Mouse (Mus musculus): ENCODE results near the gene Pprc1.

Pprc1 gene

DNA sequence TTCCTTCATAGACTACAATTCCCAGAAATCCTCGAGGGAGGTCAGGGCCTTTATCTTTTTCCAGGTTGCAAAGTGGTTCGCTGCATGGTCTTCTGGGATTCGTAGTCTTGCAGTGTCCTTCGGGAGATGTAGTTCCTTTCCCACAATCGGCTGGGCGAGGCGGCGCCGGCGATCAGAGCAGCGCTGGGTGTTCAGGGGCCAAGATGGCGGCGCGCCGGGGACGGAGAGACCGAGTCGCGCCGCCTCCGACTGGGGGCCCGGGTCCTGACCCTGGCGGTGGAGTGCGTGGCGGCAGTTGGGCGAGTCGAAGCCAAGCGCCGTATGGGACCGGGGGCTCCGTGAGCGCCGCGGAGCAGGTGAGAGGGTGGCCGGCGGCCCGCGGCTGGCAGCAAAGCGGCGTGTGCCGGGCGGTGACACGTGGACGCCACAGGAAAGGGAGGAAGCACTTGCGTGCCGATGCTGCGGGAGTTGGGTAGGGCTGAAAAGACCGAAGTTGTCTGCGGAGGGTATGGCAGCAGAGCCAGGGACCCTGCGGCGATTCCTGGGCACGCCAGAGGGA lies 11.8 kb downstream of the Pprc1 start:
- DNase-seq (ENCODE audit: low spot score in 2 of 2): peak; percentile 86 to 94

DNA sequence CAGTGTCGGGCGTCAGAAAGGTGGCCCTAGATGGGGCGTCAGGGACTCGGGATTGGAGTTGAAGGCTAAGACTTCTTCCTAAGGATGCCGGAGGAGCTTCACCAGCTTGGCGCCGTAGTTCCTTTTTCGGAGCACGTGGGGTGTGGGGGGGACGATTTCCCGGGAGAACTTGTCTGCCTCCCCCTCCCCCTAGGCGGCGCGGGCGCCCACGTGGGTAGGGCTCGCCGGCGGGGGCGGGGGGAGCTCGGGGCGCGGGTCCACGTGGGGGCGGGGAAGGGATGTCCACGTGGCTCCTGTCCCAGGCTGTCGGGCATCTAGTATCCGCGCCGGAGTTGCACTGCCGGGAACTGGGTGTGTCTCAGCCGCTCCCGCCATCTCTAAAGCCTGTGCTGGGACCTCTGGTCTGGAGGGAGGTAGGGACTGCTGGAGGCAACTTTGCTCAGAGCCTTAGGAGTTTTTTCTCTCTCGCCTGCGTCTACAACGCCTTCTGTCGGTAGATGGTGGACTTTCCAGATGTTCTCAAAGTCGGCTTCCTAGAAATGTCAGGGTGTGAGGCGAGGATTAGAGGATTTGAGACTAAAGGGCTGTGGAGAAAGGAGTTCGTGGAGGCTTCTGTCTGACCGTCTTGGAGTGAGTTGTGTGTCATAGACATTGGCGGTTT lies 12.4 kb downstream of the Pprc1 start:
- DNase-seq (ENCODE audit: low spot score in 2 of 2): peak; percentile 68 to 73

DNA sequence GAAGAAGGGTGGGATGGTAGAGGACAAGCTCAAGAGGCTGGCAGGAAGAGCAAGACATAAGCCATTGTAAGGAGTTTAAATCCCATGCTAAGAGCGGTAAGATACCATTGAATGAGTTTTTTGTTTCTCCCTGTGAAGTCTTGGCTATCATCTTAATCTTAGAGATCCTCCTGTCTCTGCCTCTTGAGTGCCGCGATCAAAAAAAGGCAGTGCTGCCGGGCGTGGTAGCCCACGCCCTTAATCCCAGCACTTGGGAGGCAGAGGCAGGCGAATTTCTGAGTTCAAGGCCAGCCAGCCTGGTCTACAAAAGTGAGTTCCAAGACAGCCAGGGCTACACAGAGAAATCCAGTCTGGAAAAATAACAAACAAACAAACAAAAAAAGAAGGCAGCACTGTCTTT lies 13.8 kb downstream of the Pprc1 start:
- DNase-seq (ENCODE audit: low spot score in 2 of 2): no peak

DNA sequence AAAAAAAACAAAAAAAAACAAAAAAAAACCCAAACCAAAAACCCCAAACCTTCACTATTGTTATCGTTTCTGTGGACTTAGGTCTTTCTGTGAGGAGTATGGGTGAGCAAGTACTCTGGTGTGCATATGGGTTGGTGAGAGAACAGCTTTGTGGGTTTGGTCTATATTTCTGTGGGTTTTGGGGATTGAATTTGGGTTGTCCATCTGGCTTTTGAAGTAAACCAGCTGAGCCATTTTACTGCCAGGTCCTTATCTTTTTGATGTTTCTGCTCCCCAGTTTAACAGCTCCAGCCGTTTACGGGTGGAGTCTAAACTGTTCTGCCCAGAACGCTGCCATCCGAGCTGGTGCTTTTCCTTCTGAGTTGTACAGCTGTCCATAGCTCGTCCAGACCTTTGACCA lies 16.2 kb downstream of the Pprc1 start:
- peak in 1 of 2 experiments; percentile 45 for DNase-seq (ENCODE audit: low spot score in 2 of 2)

DNA sequence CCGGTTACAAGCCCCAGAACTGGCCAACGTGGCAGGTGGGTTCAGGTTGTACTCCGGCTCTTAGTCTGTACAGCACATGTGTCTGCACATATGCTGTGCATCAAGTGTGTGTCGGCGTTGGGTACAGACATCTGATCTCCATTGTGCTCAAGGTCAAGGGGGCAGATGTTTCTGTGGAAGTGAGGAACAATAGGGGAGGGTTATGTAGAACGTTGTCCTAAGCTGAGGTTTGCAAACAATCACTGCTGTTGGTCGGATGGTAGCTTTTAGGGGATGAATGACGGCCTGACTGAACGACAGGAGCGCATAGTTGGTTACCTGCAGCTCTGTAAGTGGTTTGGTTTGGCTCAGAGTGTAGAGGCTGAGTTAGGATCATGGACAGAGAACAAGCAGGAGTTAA lies 23.4 kb downstream of the Pprc1 start:
- no peak for DNase-seq (ENCODE audit: low spot score in 2 of 2)

DNA sequence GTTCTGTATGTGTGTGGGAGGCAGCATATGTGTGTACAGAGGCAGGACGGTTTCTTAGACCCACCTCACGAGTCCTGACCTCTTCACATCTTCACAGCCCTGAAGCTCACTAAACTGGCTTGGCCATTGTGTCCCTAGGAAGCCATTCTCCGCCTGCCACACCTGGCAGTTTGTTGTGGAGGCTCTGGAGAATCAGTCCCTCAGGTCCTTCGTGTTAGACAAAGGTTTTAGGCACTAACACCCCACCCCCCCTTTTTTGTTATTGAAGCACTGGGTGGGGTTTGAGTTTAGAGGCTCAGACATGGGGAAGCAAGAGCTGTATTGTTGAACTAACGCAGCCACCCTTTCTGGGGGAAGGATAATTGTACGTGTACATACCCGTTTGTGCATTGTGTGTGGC lies 28.6 kb downstream of the Pprc1 start:
- DNase-seq (ENCODE audit: low spot score in 2 of 2): no peak

DNA sequence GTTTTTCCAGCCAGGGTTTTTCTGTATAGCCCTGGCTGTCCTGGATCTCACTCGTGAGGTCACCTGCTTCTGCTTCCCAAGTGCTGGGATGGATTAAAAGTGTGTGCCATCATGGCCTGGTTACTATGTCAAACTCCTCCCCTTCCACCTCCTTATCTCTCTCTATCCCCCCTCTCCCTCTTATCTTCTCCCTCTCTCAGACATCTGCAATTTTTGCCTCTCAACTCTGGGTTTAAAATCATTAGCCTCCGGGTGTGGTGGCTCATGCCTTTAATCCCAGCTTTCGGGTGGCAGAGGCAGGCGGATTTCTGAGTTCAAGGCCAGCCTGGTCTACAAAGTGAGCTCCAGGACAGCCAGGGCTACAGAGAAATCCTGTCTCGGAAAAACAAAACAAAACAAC lies 29.6 kb downstream of the Pprc1 start:
- DNase-seq (ENCODE audit: low spot score in 2 of 2): no peak

DNA sequence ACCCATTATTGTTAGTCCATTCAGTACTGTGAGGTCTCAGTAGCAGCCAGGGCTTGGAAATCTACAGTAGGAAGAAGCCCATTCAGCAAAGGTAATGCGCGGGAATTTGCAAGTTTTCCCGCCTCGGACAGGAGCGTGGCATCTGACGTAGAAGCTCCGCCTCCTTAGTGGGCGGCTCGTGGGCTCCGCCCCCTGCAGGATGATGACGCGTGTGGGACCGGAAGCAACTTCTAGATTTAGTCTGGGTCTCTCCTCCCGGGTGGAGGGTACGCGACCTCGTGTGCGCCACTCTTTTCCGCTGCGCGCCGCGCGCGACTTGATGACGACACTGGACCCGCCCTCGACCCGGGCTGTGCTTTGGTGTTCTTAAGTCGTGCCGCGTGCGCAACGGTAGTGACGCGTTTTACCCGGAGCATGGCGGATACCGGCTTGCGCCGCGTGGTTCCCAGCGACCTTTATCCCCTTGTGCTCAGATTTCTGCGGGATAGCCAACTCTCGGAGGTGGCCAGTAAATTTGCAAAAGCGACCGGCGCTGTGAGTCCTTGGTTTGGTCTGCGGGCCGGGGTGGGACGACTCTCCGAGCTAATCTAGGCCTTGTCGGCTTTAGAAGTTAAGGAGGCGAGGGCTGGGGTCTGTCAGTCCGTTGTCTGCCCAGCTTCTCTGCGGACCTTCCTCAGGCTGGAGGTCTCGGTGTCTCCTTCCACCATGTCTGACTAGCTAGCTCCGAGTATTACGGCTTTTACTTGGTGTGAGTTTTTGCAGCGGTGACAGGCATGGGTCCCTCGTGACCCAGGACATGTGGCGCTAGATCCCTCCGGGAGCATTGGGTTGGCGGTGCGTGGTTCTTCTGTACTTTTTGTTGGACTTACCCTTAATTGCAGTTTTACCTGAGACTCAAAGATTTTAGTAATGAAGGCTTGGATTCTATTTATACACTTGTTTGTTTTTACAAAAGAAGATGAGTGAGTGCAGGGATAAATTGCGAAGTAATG lies 31.2 kb downstream of the Pprc1 start, which contains the start of gene Nolc1:
TSS of gene Nolc1 (plus strand) at position 248 of the 992 bp plus-strand sequence.
- peak; percentile 94 to 99 for DNase-seq (ENCODE audit: low spot score in 2 of 2)

DNA sequence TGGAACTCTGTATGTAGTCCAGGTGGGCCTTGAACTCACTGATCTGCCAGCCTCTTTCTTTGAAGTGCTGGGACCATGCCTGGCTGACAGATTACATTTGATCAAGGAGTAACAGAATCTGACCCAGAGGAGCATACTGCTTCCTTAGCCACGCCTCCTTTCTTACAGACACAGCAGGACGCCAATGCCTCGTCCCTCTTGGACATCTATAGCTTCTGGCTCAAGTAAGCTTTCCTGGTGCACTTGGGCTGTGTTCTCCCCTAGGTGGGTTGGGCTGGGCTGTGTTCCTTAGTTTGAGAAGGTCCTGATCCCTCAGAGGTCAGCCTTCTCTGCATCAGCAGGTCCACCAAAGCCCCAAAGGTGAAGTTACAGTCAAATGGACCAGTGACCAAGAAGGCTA lies 33.8 kb downstream of the Pprc1 start:
- DNase-seq (ENCODE audit: low spot score in 2 of 2): no peak

DNA sequence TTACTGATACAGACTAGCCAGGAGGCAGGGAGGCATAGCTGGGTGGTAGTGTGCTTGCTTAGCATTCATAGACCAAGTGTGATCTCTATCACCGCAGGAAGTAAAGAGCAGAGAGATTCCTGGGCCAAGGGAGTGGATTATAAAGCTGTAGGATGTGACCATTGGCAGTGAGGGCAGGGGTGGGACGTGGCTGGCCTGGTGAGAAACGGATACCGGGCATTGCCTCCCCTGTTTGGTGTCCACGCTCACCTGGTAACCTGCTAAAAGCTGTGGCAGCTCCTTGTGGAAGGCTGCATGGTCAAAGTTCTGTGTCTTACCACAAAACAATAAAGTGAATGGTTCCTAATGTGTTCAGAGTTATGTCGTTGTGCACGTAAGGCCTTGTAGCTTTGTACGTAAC lies 40.5 kb downstream of the Pprc1 start:
- no peak for DNase-seq (ENCODE audit: low spot score in 2 of 2)

DNA sequence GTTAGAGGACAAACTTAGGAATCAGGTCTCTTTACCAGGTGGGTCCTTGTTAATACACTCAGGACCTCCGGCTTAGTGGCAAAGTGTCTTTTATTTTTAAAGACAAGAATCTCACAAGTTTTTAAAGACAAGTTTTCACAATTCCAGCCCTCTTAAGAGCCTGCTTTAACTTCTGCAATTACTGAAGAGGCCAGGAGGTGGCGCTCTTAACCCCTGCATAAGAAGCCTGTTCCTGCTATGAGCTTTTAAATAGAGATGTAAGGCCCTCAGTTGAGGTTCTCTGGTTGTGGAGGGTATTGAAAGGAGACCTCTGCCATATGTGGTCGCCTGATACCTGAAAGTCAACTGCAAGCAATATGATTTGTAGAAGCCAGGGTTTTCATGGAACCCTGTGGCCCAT lies 41.7 kb downstream of the Pprc1 start:
- peak; percentile 42 to 78 for DNase-seq (ENCODE audit: low spot score in 2 of 2)

DNA sequence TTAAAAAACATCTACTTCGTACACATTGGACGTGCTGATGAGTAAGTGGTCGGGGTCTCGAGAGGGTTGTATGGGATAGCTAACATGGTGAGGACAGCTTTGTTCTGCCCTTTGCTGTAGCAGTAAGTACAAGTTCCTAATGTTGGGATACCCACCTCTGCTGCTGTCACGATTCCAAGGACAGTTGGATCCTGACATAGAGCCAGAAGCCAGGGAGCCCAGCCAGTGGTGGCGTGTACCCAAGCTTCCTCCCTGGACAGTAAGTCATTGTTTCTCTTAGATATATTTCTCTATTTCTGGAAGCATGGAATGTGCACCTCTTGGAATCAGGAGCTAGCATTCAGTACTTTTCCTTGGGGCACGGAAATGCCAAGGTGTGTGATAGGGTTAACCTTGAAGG lies 43.2 kb downstream of the Pprc1 start:
- no peak for DNase-seq (ENCODE audit: low spot score in 2 of 2)

DNA sequence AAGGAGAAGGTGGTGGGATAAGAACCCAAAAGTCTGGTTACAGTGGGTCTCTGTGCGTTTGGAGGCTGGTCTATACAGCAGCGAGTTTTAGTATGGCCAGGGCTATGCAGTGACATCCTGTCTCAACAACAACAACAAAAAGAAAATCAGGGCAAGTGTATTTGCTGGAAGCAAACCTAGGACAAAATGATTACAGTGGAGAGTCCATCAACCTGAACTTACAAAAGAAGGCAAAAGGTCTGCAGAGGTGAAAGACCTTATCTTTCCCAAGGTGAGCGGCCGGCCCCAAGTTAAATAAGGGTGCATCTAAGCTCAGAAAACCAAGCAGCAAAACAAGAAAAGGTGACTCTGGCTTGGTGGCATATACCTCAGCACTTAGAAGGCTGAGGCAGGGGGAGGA lies 47.0 kb downstream of the Pprc1 start:
- no peak for DNase-seq (ENCODE audit: low spot score in 2 of 2)

DNA sequence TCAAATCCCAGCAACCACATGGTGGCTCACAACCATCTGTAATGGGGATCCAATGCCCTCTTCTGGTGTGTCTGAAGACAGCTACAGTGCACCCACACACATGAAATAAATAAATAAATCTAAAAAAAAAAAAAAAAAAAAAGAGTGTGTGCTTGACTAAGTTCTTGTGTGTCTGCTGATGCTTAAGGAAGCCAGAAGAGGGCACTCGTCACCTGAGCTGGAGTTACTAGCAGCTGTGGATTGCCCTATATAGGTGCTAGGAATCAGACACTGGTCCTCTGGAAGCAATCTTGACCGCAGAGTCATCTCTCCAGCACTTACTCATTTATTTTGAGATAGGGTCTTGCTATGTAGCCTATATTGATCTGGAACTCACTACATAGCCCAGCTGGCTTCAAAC lies 49.5 kb downstream of the Pprc1 start:
- DNase-seq (ENCODE audit: low spot score in 2 of 2): no peak

DNA sequence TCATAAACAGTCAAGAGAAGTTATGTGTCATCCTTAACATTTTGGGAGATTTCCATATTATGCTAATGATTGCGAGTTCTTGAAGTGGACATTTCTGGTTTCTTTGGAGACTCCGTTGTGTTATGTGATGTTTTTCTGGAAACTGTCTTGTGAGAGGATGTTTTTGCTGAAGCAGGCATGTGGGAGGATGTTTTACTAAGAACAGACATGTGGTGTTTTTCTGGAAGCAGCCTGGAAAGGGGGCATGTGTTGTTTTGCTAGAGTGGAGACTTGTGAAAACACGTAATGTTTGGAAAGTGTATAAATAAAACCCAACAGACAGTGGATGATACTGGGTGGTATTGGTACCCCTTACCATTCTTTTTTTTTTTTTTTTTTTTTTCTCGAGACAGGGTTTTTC lies 50.6 kb downstream of the Pprc1 start:
- DNase-seq (ENCODE audit: low spot score in 2 of 2): no peak

DNA sequence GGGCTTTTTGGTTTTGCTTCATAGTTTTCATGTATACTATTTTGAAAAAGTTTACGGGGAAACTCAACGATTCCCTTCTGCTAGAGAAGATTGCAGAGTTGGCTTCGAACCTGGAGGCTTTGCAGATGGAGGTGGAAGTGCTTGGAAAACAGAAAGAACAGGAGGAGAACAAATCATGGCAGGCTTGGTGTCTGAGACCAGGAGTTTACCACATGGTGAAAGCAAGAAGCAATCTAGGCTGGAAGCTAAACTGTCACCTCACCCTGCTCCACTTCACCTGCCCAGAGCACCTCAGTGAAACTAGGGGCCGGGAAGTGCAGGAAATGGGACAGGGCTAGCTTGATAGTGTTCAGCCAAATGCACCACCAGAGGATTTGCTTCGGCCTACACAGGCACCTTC lies 51.7 kb downstream of the Pprc1 start:
- no peak for DNase-seq (ENCODE audit: low spot score in 2 of 2)

DNA sequence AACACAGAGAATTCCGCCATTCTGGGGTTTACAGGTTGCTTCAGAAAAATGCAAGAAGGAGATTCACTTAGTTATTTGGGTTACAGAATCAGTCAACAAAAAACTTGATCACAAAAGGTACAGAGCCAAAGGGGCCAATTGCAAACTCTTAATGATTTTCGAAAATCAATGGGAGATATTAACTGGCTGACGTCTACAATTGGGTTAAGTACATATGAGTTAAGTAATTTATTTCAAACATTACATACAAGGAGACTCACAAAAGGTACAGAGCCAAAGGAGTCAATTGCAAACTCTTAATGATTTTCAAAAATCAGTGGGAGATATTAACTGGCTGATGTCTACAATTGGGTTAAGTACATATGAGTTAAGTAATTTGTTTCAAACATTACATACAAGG lies 54.9 kb downstream of the Pprc1 start:
- DNase-seq (ENCODE audit: low spot score in 2 of 2): no peak

DNA sequence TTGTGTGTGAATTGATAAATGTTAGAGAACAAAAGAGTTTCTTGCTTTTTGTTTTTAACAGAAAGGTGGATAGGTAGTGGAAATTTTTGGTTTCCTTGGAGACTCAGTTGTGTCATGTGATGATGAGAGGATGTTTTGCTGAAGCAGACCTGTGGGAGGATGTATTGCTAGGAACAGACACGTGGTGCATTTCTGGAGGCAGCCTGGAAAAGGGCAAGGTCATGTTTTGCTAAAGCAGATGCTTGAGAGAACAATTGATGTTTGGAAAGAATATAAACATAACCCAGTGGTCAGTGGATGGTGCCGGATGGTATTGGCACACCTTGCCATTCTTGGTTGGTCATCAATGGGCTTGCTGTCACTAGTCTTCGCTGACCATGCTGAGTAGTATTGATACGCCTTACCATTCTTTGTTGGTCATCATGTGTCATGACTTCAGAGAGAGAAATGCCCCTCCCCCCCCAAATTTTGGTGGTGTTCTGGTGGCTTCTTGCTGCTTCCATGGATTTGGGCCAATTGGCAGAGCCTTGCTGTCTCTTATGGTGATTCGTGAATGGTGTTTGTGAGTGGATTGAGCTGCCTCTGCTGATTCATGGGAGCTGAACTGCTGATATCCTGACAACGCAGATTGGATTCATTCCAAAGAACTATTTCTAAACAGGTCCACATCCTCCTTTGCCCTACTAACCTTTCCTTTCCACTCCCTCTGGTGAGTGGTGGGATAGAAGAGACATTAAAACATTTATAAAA lies 58.9 kb downstream of the Pprc1 start:
- no peak for DNase-seq (ENCODE audit: low spot score in 2 of 2)

DNA sequence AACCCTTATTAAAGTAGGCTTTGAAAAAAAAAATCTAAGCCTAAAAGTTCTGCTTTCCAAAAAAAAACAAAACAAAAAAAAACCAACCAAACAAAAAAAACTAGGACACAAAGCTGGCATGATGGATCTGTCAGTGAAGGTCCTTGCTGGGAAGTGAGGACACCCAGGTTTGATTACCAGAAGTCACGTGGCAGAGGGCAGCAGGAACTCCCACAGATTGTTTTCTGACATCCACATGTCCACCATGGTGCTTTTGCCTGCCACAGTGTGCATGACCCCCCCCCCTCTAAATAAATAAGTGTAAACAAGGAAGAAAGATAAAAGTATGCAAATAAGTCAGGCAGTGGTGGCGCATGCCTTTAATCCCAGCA lies 59.5 kb downstream of the Pprc1 start:
- DNase-seq (ENCODE audit: low spot score in 2 of 2): no peak

DNA sequence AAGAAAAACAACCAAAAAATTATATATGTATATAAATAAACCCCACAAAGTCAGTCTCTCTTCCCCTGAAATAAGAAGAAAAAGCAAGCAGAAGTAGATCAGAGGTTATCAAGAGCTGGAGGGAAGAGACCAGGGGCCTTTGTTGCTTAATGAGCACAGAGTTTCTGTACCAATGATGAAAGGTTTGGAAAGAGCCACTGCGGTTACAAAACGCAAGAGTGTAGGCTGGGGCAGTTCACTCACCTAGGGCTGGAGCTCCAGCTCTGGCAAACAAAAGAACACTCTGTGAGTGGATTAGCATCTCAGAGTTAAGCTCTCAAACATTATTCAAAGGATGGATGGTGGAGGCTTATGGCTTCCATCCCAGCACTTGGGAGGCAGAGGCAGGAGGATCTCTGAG lies 65.5 kb downstream of the Pprc1 start:
- no peak for DNase-seq (ENCODE audit: low spot score in 2 of 2)

DNA sequence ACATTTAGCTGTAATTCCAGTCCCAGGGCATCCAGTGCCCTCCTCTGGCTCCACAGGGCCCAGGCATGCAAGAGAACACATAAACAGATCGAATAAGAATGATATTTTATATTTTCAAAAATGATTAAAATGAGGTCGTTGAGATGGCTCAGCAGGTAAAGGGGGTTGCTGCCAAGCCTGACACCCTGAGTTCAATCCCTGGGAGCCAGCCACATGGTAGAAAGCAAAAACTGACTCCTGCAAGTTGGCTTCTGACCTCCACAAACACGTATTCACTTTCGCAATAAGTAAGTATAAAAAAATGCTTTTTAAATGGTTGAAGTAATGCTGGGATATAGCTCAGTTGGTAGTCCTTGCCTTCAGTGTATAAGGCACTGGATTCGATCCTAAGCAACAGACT lies 66.1 kb downstream of the Pprc1 start:
- no peak for DNase-seq (ENCODE audit: low spot score in 2 of 2)

DNA sequence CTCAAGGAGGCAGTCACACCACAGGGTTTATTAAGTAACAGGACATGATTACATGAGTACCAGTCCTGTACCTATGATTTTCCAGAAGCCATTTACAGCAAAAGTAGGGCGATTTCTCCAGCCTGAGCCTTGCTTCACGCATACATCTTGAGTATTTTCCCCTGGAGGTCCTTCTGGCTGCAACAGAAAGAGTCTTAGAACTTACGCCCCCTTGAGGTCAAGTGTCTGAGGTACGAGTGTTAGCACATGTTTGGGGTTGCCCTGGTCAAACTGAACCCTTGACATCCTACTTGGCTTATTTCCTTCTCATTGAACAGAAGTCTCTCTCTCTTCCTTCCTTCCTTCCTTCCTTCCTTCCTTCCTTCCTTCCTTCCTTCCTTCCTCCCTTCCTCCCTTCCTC lies 69.9 kb downstream of the Pprc1 start:
- DNase-seq (ENCODE audit: low spot score in 2 of 2): no peak

All from spleen, postnatal 10 days (tissue).